Mouse (Mus musculus) Muller cell, postnatal 12 days (primary cell): ENCODE measurements around the gene 4933405L10Rik.
A peak's percentile ranks its signal among the peaks of the same experiment; 100 is the strongest.

Experiments used
- DNase-seq: peaks from one replicate; pipeline ENCODE4 v3.0.0-alpha.2; 2015; ENCODE audit errors: inconsistent ontology term

The 4933405L10Rik gene

GRCm38 (mm10) chr8:105700966-105701824 is 6.3 kb upstream of the 4933405L10Rik start, which contains the start of the genes Acd and Pard6a:
Gene Acd (minus strand): TSS chr8:105701102.
Gene Pard6a (plus strand): TSS chr8:105701148.
- peak; percentile 98 for DNase-seq

GRCm38 (mm10) chr8:105702001-105702401 is 5.5 kb upstream of the 4933405L10Rik start:
- no peak for DNase-seq

- no peak for DNase-seq
These were observed 4.6 kb upstream of the 4933405L10Rik start for GRCm38 (mm10) chr8:105702731-105703415.

DNA sequence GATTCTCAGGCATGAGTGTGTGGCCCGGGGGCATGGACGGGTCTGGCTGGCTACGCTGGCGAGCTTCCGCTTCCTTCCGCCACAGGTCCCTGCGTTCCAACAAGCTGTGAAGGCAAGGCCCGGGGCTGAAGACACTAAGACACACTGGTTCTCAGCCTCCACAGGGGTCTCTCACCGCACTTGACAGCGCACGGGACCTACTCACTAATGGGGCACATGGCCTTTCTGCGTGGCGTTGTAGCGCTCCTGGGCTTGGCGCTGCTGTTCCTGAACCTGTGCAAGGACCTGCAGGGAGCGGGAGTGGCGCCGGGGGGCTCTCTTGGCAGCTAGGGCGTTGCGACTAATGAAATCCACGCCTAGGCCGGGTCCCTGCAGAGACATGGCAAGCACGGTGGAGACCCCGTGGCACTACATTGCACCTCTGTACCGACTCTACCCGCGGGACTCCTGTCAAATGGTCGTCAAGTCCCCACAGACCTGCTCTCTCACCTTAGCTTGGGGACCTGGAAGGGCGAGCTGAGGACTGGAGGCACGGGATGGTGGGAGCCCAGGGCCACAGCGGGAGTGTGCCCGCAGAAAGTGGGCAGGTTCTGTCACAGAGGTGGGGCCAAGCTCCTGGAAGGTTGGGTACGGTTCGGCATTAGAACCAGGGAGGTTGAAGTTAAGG is 3.2 kb upstream of the 4933405L10Rik start:
- no peak for DNase-seq

- no peak for DNase-seq
These were observed 2.5 kb upstream of the 4933405L10Rik start for GRCm38 (mm10) chr8:105704955-105705354.

- DNase-seq, result no peak
These were observed 1.0 kb upstream of the 4933405L10Rik start for GRCm38 (mm10) chr8:105706426-105706825.

- no peak for DNase-seq
These were observed 1.2 kb downstream of the 4933405L10Rik start for GRCm38 (mm10) chr8:105708675-105709074.

GRCm38 (mm10) chr8:105709317-105709716 is 1.9 kb downstream of the 4933405L10Rik start:
- no peak for DNase-seq

DNA sequence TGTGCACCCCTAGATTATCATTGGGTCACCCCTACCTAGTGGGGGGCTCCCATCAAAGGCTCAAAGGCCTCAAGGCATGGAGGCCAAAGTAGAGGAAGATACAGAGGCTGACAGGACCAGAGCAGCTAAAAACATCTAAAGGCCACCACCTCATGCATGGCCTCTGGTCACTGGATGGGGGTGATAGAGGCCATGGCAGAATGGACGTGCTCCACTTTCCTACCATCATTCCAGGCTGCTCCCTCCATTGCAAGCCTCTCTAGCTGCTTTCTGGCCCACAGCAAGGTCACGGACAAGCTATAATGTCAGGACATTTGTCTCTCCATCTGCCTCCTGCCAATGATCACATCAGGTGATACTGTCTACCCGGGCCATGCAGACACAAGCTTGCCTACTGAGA is 4.8 kb downstream of the 4933405L10Rik start:
- DNase-seq, result no peak

DNA sequence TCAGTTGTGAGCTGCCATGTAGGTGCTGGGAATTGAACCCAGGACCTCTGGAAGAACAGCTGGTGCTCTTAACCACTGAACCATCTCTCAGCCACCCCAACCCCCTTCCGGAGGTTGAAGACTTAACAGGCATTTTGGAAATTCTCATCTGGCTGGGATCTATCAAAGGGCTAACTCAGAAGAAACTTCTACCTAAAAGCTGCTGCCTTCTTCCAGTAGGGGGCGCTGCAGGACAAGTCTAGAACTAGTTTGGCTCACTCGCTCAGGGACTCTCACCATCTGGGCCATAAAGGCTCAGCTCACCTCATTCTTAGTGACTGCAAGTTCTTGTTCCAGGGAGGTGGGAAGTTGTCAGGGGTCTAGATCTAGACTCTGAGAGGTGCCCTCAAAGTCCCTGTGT is 6.7 kb downstream of the 4933405L10Rik start:
- DNase-seq, result peak; percentile 77

DNA sequence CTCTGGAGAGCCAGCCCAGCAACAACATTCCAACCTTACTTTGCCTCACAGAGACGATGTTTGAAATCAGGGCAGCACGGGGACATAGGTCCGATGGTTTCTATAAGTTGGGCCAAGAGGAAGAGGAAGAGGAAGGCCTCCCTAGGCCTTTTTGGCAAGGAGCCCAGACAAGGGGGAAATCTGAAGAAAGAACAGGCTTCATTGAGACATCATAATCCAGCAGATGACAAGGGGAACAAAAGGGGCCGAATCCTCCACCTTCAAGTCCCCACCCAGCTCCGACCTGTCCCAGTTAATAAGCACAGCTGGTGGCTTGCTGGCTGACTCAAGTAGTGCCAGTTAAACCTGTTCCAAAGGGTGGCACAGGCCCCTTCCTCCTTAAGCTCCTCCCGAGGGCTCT is 7.6 kb downstream of the 4933405L10Rik start:
- no peak for DNase-seq

- no peak for DNase-seq
These were observed 9.0 kb downstream of the 4933405L10Rik start for GRCm38 (mm10) chr8:105716302-105716945.

- DNase-seq, result no peak
These were observed 12.2 kb downstream of the 4933405L10Rik start for GRCm38 (mm10) chr8:105719637-105720036.

- no peak for DNase-seq
These were observed 15.4 kb downstream of the 4933405L10Rik start for GRCm38 (mm10) chr8:105722861-105723260.

GRCm38 (mm10) chr8:105725726-105726125 is 18.3 kb downstream of the 4933405L10Rik start:
- no peak for DNase-seq

DNA sequence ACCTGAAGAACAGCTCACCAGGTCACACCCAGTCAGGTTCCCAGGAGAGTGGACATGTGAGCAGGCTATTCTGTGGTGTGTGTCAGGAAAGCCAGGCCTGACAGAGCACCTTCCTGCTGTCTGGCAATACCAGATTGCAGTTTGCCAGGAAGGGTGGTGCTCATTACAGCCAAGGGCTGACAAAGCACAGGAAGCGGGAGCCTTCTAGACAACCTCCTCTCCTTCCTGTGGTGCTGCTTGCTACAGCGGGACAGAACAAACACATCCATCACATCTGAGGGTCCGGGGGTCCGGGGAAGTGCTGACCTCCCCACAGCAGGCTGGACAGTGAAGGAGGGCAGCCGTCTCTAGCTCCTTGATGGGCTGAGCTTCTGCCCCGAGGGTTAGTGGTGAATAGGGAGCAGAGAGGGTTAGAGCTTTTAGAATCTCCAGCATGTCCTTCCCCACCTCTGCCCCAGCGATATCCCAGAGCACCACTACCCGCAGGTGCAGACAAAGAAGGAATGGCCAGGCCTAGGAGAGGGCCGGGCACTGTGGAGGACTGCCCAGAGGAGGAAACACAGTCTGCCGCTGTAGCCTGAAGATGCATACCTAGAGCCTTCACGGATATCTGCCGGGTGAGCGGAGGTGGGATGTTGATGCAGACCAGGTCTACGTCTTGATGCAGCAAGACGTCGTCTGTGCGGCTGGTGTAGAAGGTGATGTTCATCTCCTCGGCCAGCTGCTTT is 20.1 kb downstream of the 4933405L10Rik start:
- no peak for DNase-seq

- DNase-seq, result no peak
These were observed 24.7 kb downstream of the 4933405L10Rik start for GRCm38 (mm10) chr8:105732186-105732585.

DNA sequence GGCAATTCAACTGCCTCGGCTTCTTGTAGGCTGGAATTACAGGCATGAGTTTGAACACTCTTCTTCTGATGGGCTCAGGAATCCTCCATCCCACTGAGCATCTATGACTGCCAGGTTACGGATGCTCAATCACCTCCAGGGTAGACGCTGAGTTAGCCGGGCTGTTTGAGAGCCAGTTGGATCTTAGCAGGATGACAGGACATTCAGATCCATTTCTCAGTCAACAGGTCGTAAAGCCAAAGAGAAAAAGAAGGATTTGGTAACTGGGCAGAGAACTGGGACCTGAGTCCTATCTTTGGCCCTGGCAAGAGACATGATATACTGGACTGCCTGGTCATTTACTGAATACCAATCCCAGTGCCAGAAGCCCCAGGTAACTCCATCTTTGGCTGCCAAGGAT is 31.8 kb downstream of the 4933405L10Rik start:
- DNase-seq, result no peak

DNA sequence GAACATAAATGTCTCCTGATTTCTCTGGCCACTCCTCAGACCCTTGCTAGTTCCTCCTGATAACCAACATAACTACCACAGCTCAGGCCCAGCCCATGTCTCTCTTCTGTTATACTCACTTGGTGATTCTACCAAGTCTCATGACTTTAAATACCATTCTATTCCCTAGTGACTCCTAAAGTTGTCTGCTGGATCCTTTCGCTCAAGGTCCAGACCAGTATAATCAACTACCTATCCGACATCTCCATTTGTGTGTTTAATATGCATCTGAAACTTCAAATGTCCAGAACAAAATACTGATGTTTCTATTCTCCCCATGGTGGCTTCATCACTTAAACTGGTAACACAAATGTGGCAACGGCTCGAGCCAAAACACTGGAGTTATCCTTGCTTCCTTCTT is 35.8 kb downstream of the 4933405L10Rik start:
- no peak for DNase-seq

GRCm38 (mm10) chr8:105750606-105751005 is 43.2 kb downstream of the 4933405L10Rik start:
- peak; percentile 96 for DNase-seq

DNA sequence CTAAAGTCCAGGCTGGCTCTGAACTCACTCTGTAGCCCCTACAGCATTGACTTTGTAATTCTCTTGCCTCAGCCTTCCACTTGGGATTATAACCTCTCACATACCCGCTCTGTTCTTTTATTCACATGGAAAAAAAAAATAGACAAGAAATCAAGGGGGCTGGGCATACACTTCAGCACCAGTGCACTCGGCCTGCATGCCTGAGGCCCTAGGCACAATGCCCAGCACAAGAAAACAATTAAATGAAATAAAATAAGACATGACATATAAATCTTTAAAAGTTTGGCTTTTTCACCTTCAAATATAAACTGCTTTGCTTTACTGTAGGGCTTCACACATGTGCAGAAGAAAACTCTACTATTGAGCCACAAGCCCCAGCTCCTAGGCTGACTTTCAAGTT is 46.5 kb downstream of the 4933405L10Rik start:
- no peak for DNase-seq
